Mouse (Mus musculus) cerebellum, adult 2 months (tissue): ENCODE results near the gene Tuft1.
"Not testable (repeated sequence)": the region's sequence is repeated elsewhere in the genome, so short reads cannot be mapped to it uniquely, and the experiment has no call there.

Experiments
- CTCF ChIP-seq: fragments of 200-500 bp; IDR thresholded peaks from 2 replicates; pipeline ENCODE4 v1.5.1; 2011; ENCODE audit warnings: low read depth, mild to moderate bottlenecking, control low read depth, low read length, moderate library complexity, borderline replicate concordance; ENCODE audit not compliant: insufficient read depth
- POLR2A ChIP-seq: fragments of 200-500 bp; IDR thresholded peaks from 2 replicates; pipeline ENCODE4 v1.6.1; 2011; ENCODE audit warnings: low read length, control low read depth, borderline replicate concordance; ENCODE audit not compliant: insufficient read depth

- not testable (repeated sequence) for TF ChIP-seq CTCF, POLR2A
These were observed 2.2 kb upstream of the Tuft1 start for GRCm38 (mm10) chr3:94660841-94661240.
